Mouse (Mus musculus) stomach, postnatal 0 days (tissue): ENCODE results near the gene Mphosph6. TPM values are rescaled to one million over a fixed set of nuclear protein-coding genes. Genes with fewer than 3 reads are reported as not detected.

ENCODE experiments used
- ATAC-seq: fragments of 200-750 bp; cut with Nextera tagmentation; 2 replicates; pipeline ENCODE4 v1.8.0; 2017; ENCODE audit not compliant: low FRiP score, low TSS enrichment
- DNase-seq: peaks from one replicate; pipeline ENCODE4 v3.0.0-alpha.2; 2016; ENCODE audit warnings: low spot score
- H3K27ac ChIP-seq: fragments of 300-500 bp; sonication (generic); replicated peaks from 2 replicates; pipeline ENCODE4 v1.5.1; 2014; ENCODE audit warnings: mild to moderate bottlenecking, control low read depth
- H3K27me3 ChIP-seq: fragments of 300-500 bp; sonication (generic); 2 replicates; pipeline ENCODE4 v1.6.1; 2014; ENCODE audit warnings: low read length; ENCODE audit not compliant: control insufficient read depth, insufficient read depth
- H3K36me3 ChIP-seq: fragments of 300-500 bp; sonication (generic); 2 replicates; pipeline ENCODE4 v1.6.1; 2014; ENCODE audit warnings: low read length, mixed read lengths; ENCODE audit not compliant: control insufficient read depth, insufficient read depth
- H3K4me1 ChIP-seq: fragments of 300-500 bp; sonication (generic); replicated peaks from 2 replicates; pipeline ENCODE4 v1.6.1; 2014; ENCODE audit warnings: antibody characterized with exemption; ENCODE audit not compliant: control insufficient read depth, insufficient read depth
- H3K4me2 ChIP-seq: fragments of 300-500 bp; sonication (generic); replicated peaks from 2 replicates; pipeline ENCODE4 v1.6.1; 2014; ENCODE audit warnings: low read depth, mild to moderate bottlenecking, control low read depth, moderate library complexity
- H3K4me3 ChIP-seq: fragments of 300-500 bp; sonication (generic); 2 replicates; pipeline ENCODE4 v1.5.1; 2014; ENCODE audit warnings: low read depth, low read length, control low read depth
- H3K9ac ChIP-seq: fragments of 300-500 bp; sonication (generic); 2 replicates; pipeline ENCODE4 v1.6.1; 2014; ENCODE audit warnings: mild to moderate bottlenecking, low read length, control low read depth, mixed read lengths
- H3K9me3 ChIP-seq: fragments of 300-500 bp; sonication (generic); 2 replicates; pipeline ENCODE4 v1.6.1; 2016; ENCODE audit warnings: low read length; ENCODE audit not compliant: control insufficient read depth
- CTCF ChIP-seq: IDR thresholded peaks from 2 replicates; pipeline ENCODE4 v1.5.1; 2016; ENCODE audit warnings: antibody characterized with exemption, low read depth, mild to moderate bottlenecking, moderate library complexity
- EP300 ChIP-seq: optimal IDR thresholded peaks from 2 replicates; pipeline ENCODE3; 2016; ENCODE audit warnings: antibody characterized with exemption
- WGBS: fragments of 180-500 bp; shearing (Covaris S2); extraction: QIAGEN DNeasy Blood & Tissue Kit; methylation state at CpG from one replicate; pipeline ENCODE4 v1.1.7; 2014; 5-methylcytosine and 5-hydroxymethylcytosine counted together
- polyA plus RNA-seq: library from polyadenylated mRNA; unstranded; fragments of >200 nt; fragmentation: Nextera tagmentation; extraction: Ambion mirVana; gene quantifications from 2 replicates; pipeline ENCODE4 v1.2.1, GENCODE M21; 2015

Mphosph6 gene
- polyA plus RNA-seq, 1 experiment from 2014 or later = 34.6 TPM

- Histone ChIP-seq H3K36me3 (no peaks in the 10 kb centered on the region), H3K4me3 (no peak overlapping the region), H3K27ac (peak overlapping the region; percentile 81), H3K4me1 (no peaks in the 10 kb centered on the region), H3K9me3 (no peaks in the 10 kb centered on the region), H3K4me2 (no peak overlapping the region), H3K27me3 (no peaks in the 10 kb centered on the region), H3K9ac (no peak overlapping the region)
- ATAC-seq = peak; percentile 79
- no peak for TF ChIP-seq CTCF
- TF ChIP-seq EP300 = peak; percentile 88
- DNase-seq = peak; percentile 36
- 34% methylated on average over 4 of the region's 4 CpGs for WGBS
These were observed 37.1 kb downstream of the Mphosph6 start for GRCm38 (mm10) chr8:117764625-117765024.

- H3K4me3 ChIP-seq = no peak overlapping the region
- ATAC-seq (no peak), DNase-seq (no peak)
- H3K4me1 ChIP-seq = no peaks in the 10 kb centered on the region
- no peaks in the 10 kb centered on the region for H3K27me3 ChIP-seq
- H3K9me3 ChIP-seq = no peaks in the 10 kb centered on the region
- no peaks in the 10 kb centered on the region for H3K36me3 ChIP-seq
- TF ChIP-seq EP300 = no peak
- no peak for TF ChIP-seq CTCF
- H3K9ac ChIP-seq = no peak overlapping the region
- WGBS = 85% methylated on average over 6 of the region's 6 CpGs
- H3K27ac ChIP-seq = no peak overlapping the region
- H3K4me2 ChIP-seq = no peak overlapping the region
These were observed 39.0 kb downstream of the Mphosph6 start for GRCm38 (mm10) chr8:117762776-117763175.

GRCm38 (mm10) chr8:117757900-117758299 lies 43.8 kb downstream of the Mphosph6 start:
- Histone ChIP-seq H3K36me3 (no peaks in the 10 kb centered on the region), H3K4me3 (no peak overlapping the region), H3K9me3 (no peaks in the 10 kb centered on the region), H3K4me2 (no peak overlapping the region), H3K27me3 (no peaks in the 10 kb centered on the region), H3K4me1 (no peaks in the 10 kb centered on the region), H3K27ac (no peak overlapping the region), H3K9ac (no peak overlapping the region)
- no peak for TF ChIP-seq EP300
- TF ChIP-seq CTCF = no peak
- ATAC-seq = peak; percentile 57
- 79% methylated on average over 11 of the region's 11 CpGs for WGBS
- no peak for DNase-seq

GRCm38 (mm10) chr8:117749436-117749835 lies 52.3 kb downstream of the Mphosph6 start:
- ATAC-seq (no peak), DNase-seq (no peak)
- no peaks in the 10 kb centered on the region for H3K4me1 ChIP-seq
- H3K36me3 ChIP-seq = no peaks in the 10 kb centered on the region
- no peak overlapping the region for H3K4me3 ChIP-seq
- no peak overlapping the region for H3K9ac ChIP-seq
- H3K9me3 ChIP-seq = no peaks in the 10 kb centered on the region
- 57% methylated on average over 2 of the region's 2 CpGs for WGBS
- no peak overlapping the region for H3K4me2 ChIP-seq
- no peak overlapping the region for H3K27ac ChIP-seq
- H3K27me3 ChIP-seq = no peaks in the 10 kb centered on the region
- TF ChIP-seq CTCF = no peak
- TF ChIP-seq EP300 = no peak

GRCm38 (mm10) chr8:117747886-117748730 lies 53.6 kb downstream of the Mphosph6 start:
- Histone ChIP-seq H3K27ac (no peak overlapping the region), H3K4me2 (no peak overlapping the region), H3K9me3 (no peaks in the 10 kb centered on the region), H3K9ac (no peak overlapping the region), H3K36me3 (no peaks in the 10 kb centered on the region), H3K27me3 (no peaks in the 10 kb centered on the region), H3K4me3 (no peak overlapping the region), H3K4me1 (no peaks in the 10 kb centered on the region)
- TF ChIP-seq CTCF (no peak), EP300 (no peak)
- DNase-seq (no peak), ATAC-seq (peak; percentile 47)
- 70% methylated on average over 8 of the region's 9 CpGs for WGBS

GRCm38 (mm10) chr8:117747428-117747827 lies 54.3 kb downstream of the Mphosph6 start:
- TF ChIP-seq EP300 (no peak), CTCF (peak; percentile 41)
- DNase-seq (no peak), ATAC-seq (no peak)
- Histone ChIP-seq H3K9ac (no peak overlapping the region), H3K27ac (no peak overlapping the region), H3K36me3 (no peaks in the 10 kb centered on the region), H3K4me1 (no peaks in the 10 kb centered on the region), H3K27me3 (no peaks in the 10 kb centered on the region), H3K4me3 (no peak overlapping the region), H3K4me2 (no peak overlapping the region), H3K9me3 (no peaks in the 10 kb centered on the region)
- 29% methylated on average over 2 of the region's 2 CpGs for WGBS
